Mouse (Mus musculus): ENCODE results near the gene Tnfrsf1a. TPM values are rescaled to one million over a fixed set of nuclear protein-coding genes. Genes with fewer than 3 reads are reported as not detected.

The Tnfrsf1a gene
- total and polyA plus RNA-seq, 3 experiments: 0.04 TPM; not detected in 2

DNA sequence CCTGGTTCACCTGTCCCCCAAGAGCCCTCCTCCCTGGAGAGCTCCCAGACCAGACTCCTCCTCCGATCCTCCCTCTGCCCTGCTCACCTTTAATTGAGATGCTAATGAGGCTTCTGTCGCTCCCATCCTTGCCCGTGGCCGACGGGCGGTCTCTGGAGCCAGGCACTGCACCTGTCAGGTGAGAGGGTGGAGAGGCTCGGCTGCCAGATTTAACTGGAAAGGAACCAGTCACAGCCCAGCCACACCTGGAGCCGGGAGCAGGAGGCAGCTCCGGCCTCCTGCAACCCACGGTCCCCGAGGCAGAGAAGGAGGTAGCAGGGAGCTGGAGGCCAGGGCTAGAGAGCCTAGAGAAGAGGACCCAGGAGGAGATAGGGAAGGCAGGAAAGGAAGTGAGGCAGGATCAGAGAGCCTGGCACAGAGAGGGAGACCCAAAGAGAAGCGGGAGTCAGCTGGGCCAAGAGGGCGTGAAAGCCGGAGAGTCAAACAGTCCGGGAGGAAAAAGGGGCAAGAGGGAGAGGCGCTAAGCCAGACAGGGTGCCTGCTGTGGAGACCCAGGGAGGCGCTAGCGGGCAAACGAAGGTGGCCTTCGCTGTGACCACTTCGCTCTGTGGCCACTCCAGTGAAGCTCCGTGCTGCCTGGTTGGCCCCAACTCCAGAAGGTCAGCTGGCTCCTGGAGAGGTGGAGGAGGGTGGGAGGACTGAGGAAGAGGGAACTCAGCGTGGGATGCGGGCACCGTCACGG lies 27.9 kb upstream of the Tnfrsf1a start:
- Histone ChIP-seq H3K4me1 (ENCODE audit: insufficient read depth, low read depth, low read length) (no peaks in the 10 kb centered on the region), H3K27me3 (ENCODE audit: insufficient read depth, low read length) (no peaks in the 10 kb centered on the region; the same call in 1 of the 2 replicates), H3K36me3 (replicated peaks) (no peaks in the 10 kb centered on the region), H3K4me3 (ENCODE audit: low read depth, low read length) (no peak overlapping the region), H3K9me3 (replicated peaks) (peaks cover 29% of the 10 kb centered on the region)
- TF ChIP-seq POLR2AphosphoS5 (IDR thresholded peaks at IDR 0.05; ENCODE audit: insufficient replicate concordance, low read depth, low read length) (no peak), GATA1 (IDR thresholded peaks at IDR 0.05; ENCODE audit: borderline replicate concordance, low read length) (no peak), TAL1 (conservative IDR thresholded peaks at IDR 0.05; ENCODE audit: low read depth, low read length) (no peak), GATA2 (IDR thresholded peaks at IDR 0.05; ENCODE audit: borderline replicate concordance, low read depth, low read length) (no peak), CTCF (IDR thresholded peaks at IDR 0.05; ENCODE audit: low read depth, low read length) (no peak)
- no peak for DNase-seq (ENCODE audit: low spot score)
- no peak for ATAC-seq (ENCODE audit: extremely low read depth, insufficient number of reproducible peaks, low FRiP score, poor library complexity, severe bottlenecking)

DNA sequence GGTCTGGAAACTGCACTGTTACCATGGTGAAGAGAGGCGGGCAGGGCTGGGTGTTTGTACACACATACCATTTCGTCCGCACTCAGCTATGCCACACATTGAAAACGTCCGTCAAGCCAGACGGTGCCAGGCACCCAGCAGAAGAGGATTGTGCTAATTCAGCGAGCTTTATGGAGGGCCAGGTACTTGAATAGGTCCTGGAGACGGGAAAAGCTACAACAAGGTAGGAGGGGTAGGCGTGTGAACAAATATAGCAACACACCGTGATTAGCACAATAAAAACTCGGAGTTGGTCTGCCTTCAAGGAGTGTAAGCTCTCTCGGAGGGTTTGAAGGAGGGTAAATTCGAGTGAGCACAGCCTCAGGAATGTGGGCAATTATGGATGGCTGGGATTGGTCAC lies 26.4 kb upstream of the Tnfrsf1a start:
- peaks cover 32% of the 10 kb centered on the region for H3K9me3 ChIP-seq (replicated peaks)
- H3K4me1 ChIP-seq (ENCODE audit: insufficient read depth, low read depth, low read length): no peaks in the 10 kb centered on the region
- TF ChIP-seq POLR2AphosphoS5 (IDR thresholded peaks at IDR 0.05; ENCODE audit: insufficient replicate concordance, low read depth, low read length) (no peak), GATA1 (IDR thresholded peaks at IDR 0.05; ENCODE audit: borderline replicate concordance, low read length) (no peak), TAL1 (conservative IDR thresholded peaks at IDR 0.05; ENCODE audit: low read depth, low read length) (no peak), GATA2 (IDR thresholded peaks at IDR 0.05; ENCODE audit: borderline replicate concordance, low read depth, low read length) (no peak), CTCF (IDR thresholded peaks at IDR 0.05; ENCODE audit: low read depth, low read length) (no peak)
- H3K27me3 ChIP-seq (ENCODE audit: insufficient read depth, low read length): no peaks in the 10 kb centered on the region; the same call in 1 of the 2 replicates
- H3K4me3 ChIP-seq (ENCODE audit: low read depth, low read length): no peak overlapping the region
- H3K36me3 ChIP-seq (replicated peaks): no peaks in the 10 kb centered on the region
- DNase-seq (ENCODE audit: low spot score) (no peak), ATAC-seq (ENCODE audit: extremely low read depth, insufficient number of reproducible peaks, low FRiP score, poor library complexity, severe bottlenecking) (no peak)

DNA sequence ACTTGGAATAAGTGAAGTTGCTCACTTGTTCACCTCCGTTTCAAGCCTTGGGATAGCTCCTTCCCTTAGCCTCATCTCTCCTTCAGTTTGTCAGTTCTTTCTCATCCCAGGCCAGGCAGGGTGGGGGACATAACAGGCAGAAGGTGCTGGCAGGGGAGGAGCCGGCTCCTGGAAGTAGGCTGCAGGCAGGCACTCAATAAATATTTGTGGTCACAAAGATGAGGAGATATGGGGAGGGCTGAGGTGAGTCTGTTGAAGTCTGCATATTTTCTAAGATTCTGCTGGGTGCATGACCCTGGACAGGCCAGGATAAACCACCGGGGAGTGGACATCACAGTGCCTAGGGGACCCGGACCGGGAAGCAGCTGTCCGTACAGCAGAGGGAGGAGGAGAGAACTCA lies 25.6 kb upstream of the Tnfrsf1a start:
- no peak overlapping the region for H3K4me3 ChIP-seq (ENCODE audit: low read depth, low read length)
- no peak for DNase-seq (ENCODE audit: low spot score)
- no peaks in the 10 kb centered on the region; the same call in 1 of the 2 replicates for H3K27me3 ChIP-seq (ENCODE audit: insufficient read depth, low read length)
- no peaks in the 10 kb centered on the region for H3K36me3 ChIP-seq (replicated peaks)
- peaks cover 32% of the 10 kb centered on the region for H3K9me3 ChIP-seq (replicated peaks)
- H3K4me1 ChIP-seq (ENCODE audit: insufficient read depth, low read depth, low read length): no peaks in the 10 kb centered on the region
- no peak for ATAC-seq (ENCODE audit: extremely low read depth, insufficient number of reproducible peaks, low FRiP score, poor library complexity, severe bottlenecking)
- TF ChIP-seq POLR2AphosphoS5 (IDR thresholded peaks at IDR 0.05; ENCODE audit: insufficient replicate concordance, low read depth, low read length) (no peak), GATA1 (IDR thresholded peaks at IDR 0.05; ENCODE audit: borderline replicate concordance, low read length) (no peak), GATA2 (IDR thresholded peaks at IDR 0.05; ENCODE audit: borderline replicate concordance, low read depth, low read length) (no peak), TAL1 (conservative IDR thresholded peaks at IDR 0.05; ENCODE audit: low read depth, low read length) (no peak), CTCF (IDR thresholded peaks at IDR 0.05; ENCODE audit: low read depth, low read length) (no peak)

DNA sequence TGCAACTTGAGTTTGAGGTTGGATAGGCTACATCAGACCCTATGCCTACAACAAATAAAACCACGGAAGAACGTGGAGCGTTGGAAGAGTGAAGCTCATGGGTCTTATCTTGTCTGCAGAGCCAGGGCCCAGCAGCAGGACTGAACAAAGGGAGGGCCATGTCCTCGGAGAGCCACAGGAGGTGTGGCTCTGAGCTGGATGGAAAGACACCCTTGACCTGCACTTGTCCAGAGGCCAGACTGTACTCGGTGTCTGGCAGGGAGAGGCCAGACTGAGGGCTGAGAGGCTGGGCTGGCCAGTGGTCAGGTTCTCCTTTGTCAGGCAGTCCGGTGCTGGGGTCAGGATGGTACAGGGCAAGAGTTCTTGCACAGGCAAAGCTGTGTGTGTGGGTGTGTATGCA lies 23.8 kb upstream of the Tnfrsf1a start:
- Histone ChIP-seq H3K27me3 (ENCODE audit: insufficient read depth, low read length) (no peaks in the 10 kb centered on the region; the same call in 1 of the 2 replicates), H3K36me3 (replicated peaks) (no peaks in the 10 kb centered on the region), H3K4me3 (ENCODE audit: low read depth, low read length) (no peak overlapping the region), H3K4me1 (ENCODE audit: insufficient read depth, low read depth, low read length) (no peaks in the 10 kb centered on the region), H3K9me3 (replicated peaks) (peaks cover 27% of the 10 kb centered on the region)
- DNase-seq (ENCODE audit: low spot score) (no peak), ATAC-seq (ENCODE audit: extremely low read depth, insufficient number of reproducible peaks, low FRiP score, poor library complexity, severe bottlenecking) (no peak)
- TF ChIP-seq GATA1 (IDR thresholded peaks at IDR 0.05; ENCODE audit: borderline replicate concordance, low read length) (no peak), POLR2AphosphoS5 (IDR thresholded peaks at IDR 0.05; ENCODE audit: insufficient replicate concordance, low read depth, low read length) (no peak), GATA2 (IDR thresholded peaks at IDR 0.05; ENCODE audit: borderline replicate concordance, low read depth, low read length) (no peak), TAL1 (conservative IDR thresholded peaks at IDR 0.05; ENCODE audit: low read depth, low read length) (no peak), CTCF (IDR thresholded peaks at IDR 0.05; ENCODE audit: low read depth, low read length) (no peak)

DNA sequence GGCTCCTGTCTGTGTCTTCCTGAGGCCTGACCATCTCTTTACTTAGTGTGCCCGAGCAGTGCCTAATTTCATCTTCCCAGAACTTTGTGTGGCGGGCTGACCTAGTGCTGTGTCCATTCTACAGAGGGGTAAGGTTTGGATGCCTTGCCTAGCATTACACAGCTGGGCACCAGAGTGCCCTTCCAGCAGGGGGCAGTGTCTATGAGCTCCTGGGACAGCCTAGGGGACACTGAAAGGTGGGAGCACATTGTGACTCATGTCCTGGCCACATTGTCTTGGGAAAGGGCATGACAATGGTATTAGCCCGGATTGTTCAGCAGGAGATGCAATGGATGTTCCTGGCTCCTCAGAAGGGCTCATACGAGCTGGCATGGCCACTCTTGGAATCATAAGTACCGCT lies 20.9 kb upstream of the Tnfrsf1a start:
- no peaks in the 10 kb centered on the region for H3K36me3 ChIP-seq (replicated peaks)
- no peaks in the 10 kb centered on the region for H3K27me3 ChIP-seq (ENCODE audit: insufficient read depth, low read length)
- TF ChIP-seq CTCF (IDR thresholded peaks at IDR 0.05; ENCODE audit: low read depth, low read length): no peak
- no peak for TF ChIP-seq GATA1 (IDR thresholded peaks at IDR 0.05; ENCODE audit: borderline replicate concordance, low read length)
- TF ChIP-seq GATA2 (IDR thresholded peaks at IDR 0.05; ENCODE audit: borderline replicate concordance, low read depth, low read length): no peak
- TF ChIP-seq TAL1 (conservative IDR thresholded peaks at IDR 0.05; ENCODE audit: low read depth, low read length): no peak
- H3K4me1 ChIP-seq (ENCODE audit: insufficient read depth, low read depth, low read length): no peaks in the 10 kb centered on the region
- H3K4me3 ChIP-seq (ENCODE audit: low read depth, low read length): no peak overlapping the region
- DNase-seq (ENCODE audit: low spot score): no peak
- no peak for ATAC-seq (ENCODE audit: extremely low read depth, insufficient number of reproducible peaks, low FRiP score, poor library complexity, severe bottlenecking)
- H3K9me3 ChIP-seq (replicated peaks): peaks cover 28% of the 10 kb centered on the region

DNA sequence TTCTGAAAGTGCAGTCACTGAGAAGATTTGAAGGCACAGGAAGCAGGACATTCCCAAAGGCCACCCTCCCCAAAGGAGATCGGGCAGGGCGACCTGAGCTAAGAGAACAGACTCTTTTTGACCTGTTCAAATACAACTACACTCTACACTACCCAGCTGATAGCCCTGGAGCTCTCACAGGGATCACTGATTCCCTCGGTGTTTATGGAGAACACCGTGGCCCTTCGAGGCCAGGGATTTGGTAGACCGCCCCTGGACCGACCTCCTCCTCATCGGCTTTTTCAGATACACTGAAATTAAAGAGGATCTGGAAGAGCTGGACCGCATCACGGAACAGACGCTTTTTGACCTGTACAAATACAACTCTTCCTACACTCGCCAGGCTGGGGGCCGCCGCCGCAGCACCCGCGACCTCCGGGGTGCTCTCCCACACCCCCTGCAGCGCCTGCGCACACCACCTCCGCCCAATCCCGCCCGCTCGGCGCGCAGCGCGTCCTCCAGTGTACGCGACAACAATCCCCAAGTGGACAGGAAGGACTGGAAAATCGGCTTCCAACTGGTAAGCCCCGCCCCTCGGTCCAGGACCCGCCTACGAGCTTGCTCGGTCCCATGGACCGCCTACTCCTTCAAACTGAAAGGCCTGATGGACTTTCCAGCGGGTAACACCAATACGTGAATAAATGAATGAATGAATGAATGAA lies 18.4 kb upstream of the Tnfrsf1a start:
- Histone ChIP-seq H3K27me3 (ENCODE audit: insufficient read depth, low read length) (no peaks in the 10 kb centered on the region), H3K9me3 (replicated peaks) (peaks cover 19% of the 10 kb centered on the region), H3K36me3 (replicated peaks) (no peaks in the 10 kb centered on the region), H3K4me3 (ENCODE audit: low read depth, low read length) (no peak overlapping the region), H3K4me1 (ENCODE audit: insufficient read depth, low read depth, low read length) (no peaks in the 10 kb centered on the region)
- no peak for DNase-seq (ENCODE audit: low spot score)
- ATAC-seq (ENCODE audit: extremely low read depth, insufficient number of reproducible peaks, low FRiP score, poor library complexity, severe bottlenecking): no peak
- no peak for TF ChIP-seq TAL1 (conservative IDR thresholded peaks at IDR 0.05; ENCODE audit: low read depth, low read length)
- TF ChIP-seq GATA2 (IDR thresholded peaks at IDR 0.05; ENCODE audit: borderline replicate concordance, low read depth, low read length): no peak
- TF ChIP-seq CTCF (IDR thresholded peaks at IDR 0.05; ENCODE audit: low read depth, low read length): no peak
- no peak for TF ChIP-seq GATA1 (IDR thresholded peaks at IDR 0.05; ENCODE audit: borderline replicate concordance, low read length)
- no peak for TF ChIP-seq POLR2AphosphoS5 (IDR thresholded peaks at IDR 0.05; ENCODE audit: insufficient replicate concordance, low read depth, low read length)
